Mouse (Mus musculus) limb, embryonic 14.5 days (tissue): ENCODE results near the gene Xcr1. TPM values are rescaled to one million over a fixed set of nuclear protein-coding genes. Genes with fewer than 3 reads are reported as not detected.
A peak's percentile ranks its signal among the peaks of the same experiment; 100 is the strongest.

Source experiments
- ATAC-seq: fragments of 200-750 bp; cut with Nextera tagmentation; 2 replicates; pipeline ENCODE4 v1.8.0; 2017; ENCODE audit warnings: low read depth, moderate number of reproducible peaks, moderate TSS enrichment; ENCODE audit not compliant: low FRiP score
- DNase-seq: peaks from one replicate; pipeline ENCODE4 v3.0.0-alpha.2; 2015; ENCODE audit warnings: low spot score
- H3K27ac ChIP-seq: fragments of 300-500 bp; sonication (generic); replicated peaks from 2 replicates; pipeline ENCODE4 v1.5.1; 2014; ENCODE audit warnings: low read depth, mild to moderate bottlenecking, low read length, moderate library complexity, mixed read lengths
- H3K27me3 ChIP-seq: fragments of 300-500 bp; sonication (generic); 2 replicates; pipeline ENCODE4 v1.6.1; 2014; ENCODE audit warnings: low read length, mixed read lengths; ENCODE audit not compliant: control insufficient read depth, insufficient read depth
- H3K36me3 ChIP-seq: fragments of 300-500 bp; sonication (generic); 2 replicates; pipeline ENCODE4 v1.6.1; 2014; ENCODE audit warnings: mild to moderate bottlenecking, low read length, moderate library complexity, mixed read lengths; ENCODE audit not compliant: control insufficient read depth, insufficient read depth
- H3K4me1 ChIP-seq: fragments of 300-500 bp; sonication (generic); 2 replicates; pipeline ENCODE4 v1.6.1; 2014; ENCODE audit warnings: antibody characterized with exemption, low read length, mixed read lengths; ENCODE audit not compliant: control insufficient read depth, insufficient read depth
- H3K4me2 ChIP-seq: fragments of 300-500 bp; sonication (generic); replicated peaks from 2 replicates; pipeline ENCODE4 v1.6.1; 2014; ENCODE audit warnings: low read depth, mild to moderate bottlenecking, low read length, moderate library complexity; ENCODE audit not compliant: severe bottlenecking
- H3K4me3 ChIP-seq: fragments of 300-500 bp; sonication (generic); replicated peaks from 2 replicates; pipeline ENCODE4 v1.5.1; 2014; ENCODE audit warnings: low read length
- H3K9ac ChIP-seq: fragments of 300-500 bp; sonication (generic); 2 replicates; pipeline ENCODE4 v1.6.1; 2014; ENCODE audit warnings: mild to moderate bottlenecking, low read depth, low read length, moderate library complexity; ENCODE audit not compliant: severe bottlenecking
- H3K9me3 ChIP-seq: fragments of 300-500 bp; sonication (generic); 2 replicates; pipeline ENCODE4 v1.6.1; 2016; ENCODE audit warnings: low read length; ENCODE audit not compliant: control insufficient read depth
- POLR2A ChIP-seq: fragments of 200-500 bp; IDR thresholded peaks from 2 replicates; pipeline ENCODE4 v1.8.0; 2012; ENCODE audit warnings: inconsistent platforms, mild to moderate bottlenecking, moderate library complexity, borderline replicate concordance; ENCODE audit not compliant: insufficient read depth, insufficient read length; ENCODE audit errors: extremely low read depth
- WGBS: fragments of 180-500 bp; shearing (Covaris S2); extraction: QIAGEN DNeasy Blood & Tissue Kit; methylation state at CpG from one replicate; pipeline ENCODE4 v1.1.7; 2014; 5-methylcytosine and 5-hydroxymethylcytosine counted together
- polyA plus RNA-seq, 2 experiments: library from polyadenylated mRNA; depleted of rRNA in 1 of 2; stranded (reverse) in 1 of 2; unstranded in 1 of 2; fragments of >200 nt; fragmentation: Nextera tagmentation in 1 of 2; extraction: Ambion mirVana in 1 of 2; gene quantifications; 2 replicates each; pipeline versions ENCODE4 v1.2.1 to v1.2.3; 2012 to 2014

Xcr1 gene
- polyA plus RNA-seq, 2 experiments: not detected

GRCm38 (mm10) chr9:123856836-123857235 is 5.0 kb downstream of the Xcr1 start:
- no peak overlapping the region for H3K27ac ChIP-seq
- no peaks in the 10 kb centered on the region for H3K36me3 ChIP-seq
- ATAC-seq (no peak), DNase-seq (no peak)
- no peaks in the 10 kb centered on the region for H3K9me3 ChIP-seq
- 83% methylated on average over 2 of the region's 2 CpGs for WGBS
- no peak for TF ChIP-seq POLR2A
- H3K4me3 ChIP-seq: no peak overlapping the region
- H3K4me2 ChIP-seq: no peak overlapping the region
- no peak overlapping the region for H3K9ac ChIP-seq
- H3K4me1 ChIP-seq: peaks cover 3% of the 10 kb centered on the region; the same call in 1 of the 2 replicates
- H3K27me3 ChIP-seq: no peaks in the 10 kb centered on the region

GRCm38 (mm10) chr9:123852449-123853390 is 9.1 kb downstream of the Xcr1 start:
- no peaks in the 10 kb centered on the region for H3K36me3 ChIP-seq
- H3K27ac ChIP-seq: no peak overlapping the region
- peak overlapping the region; percentile 40 for H3K4me3 ChIP-seq
- H3K4me1 ChIP-seq: peaks cover 5% of the 10 kb centered on the region; the same call in 1 of the 2 replicates
- H3K9me3 ChIP-seq: no peaks in the 10 kb centered on the region
- H3K9ac ChIP-seq: no peak overlapping the region
- no peaks in the 10 kb centered on the region for H3K27me3 ChIP-seq
- 61% methylated on average over 5 of the region's 5 CpGs for WGBS
- ATAC-seq (no peak), DNase-seq (no peak)
- H3K4me2 ChIP-seq: peak overlapping the region; percentile 57
- TF ChIP-seq POLR2A: no peak

GRCm38 (mm10) chr9:123851713-123852448 is 9.9 kb downstream of the Xcr1 start, which contains the start of gene Fyco1:
Gene Fyco1 (minus strand): TSS chr9:123851899.
- H3K27me3 ChIP-seq: no peaks in the 10 kb centered on the region
- 1% methylated on average over 46 of the region's 47 CpGs for WGBS
- no peaks in the 10 kb centered on the region for H3K9me3 ChIP-seq
- H3K9ac ChIP-seq: peak within 1 kb of the TSS; percentile 84
- H3K4me2 ChIP-seq: peak within 1 kb of the TSS; percentile 59
- TF ChIP-seq POLR2A: 0 out of 2 replicates have a peak, but pooled peaks have one; percentile 74
- ATAC-seq: peak; percentile 96
- H3K4me3 ChIP-seq: peak within 1 kb of the TSS; percentile 72
- DNase-seq: peak; percentile 98
- H3K36me3 ChIP-seq: no peaks in the 10 kb centered on the region
- H3K4me1 ChIP-seq: peaks cover 5% of the 10 kb centered on the region; the same call in 1 of the 2 replicates
- H3K27ac ChIP-seq: peak within 1 kb of the TSS; percentile 94

- H3K9ac ChIP-seq: peak overlapping the region; percentile 84
- no peaks in the 10 kb centered on the region for H3K27me3 ChIP-seq
- DNase-seq (peak; percentile 72), ATAC-seq (peak; percentile 74)
- under 1% methylated on average over 27 of the region's 27 CpGs for WGBS
- H3K4me2 ChIP-seq: peak overlapping the region; percentile 59
- H3K4me3 ChIP-seq: peak overlapping the region; percentile 72
- peak overlapping the region; percentile 94 for H3K27ac ChIP-seq
- H3K36me3 ChIP-seq: no peaks in the 10 kb centered on the region
- no peak for TF ChIP-seq POLR2A
- H3K9me3 ChIP-seq: no peaks in the 10 kb centered on the region
- peaks cover 5% of the 10 kb centered on the region; the same call in 1 of the 2 replicates for H3K4me1 ChIP-seq
These were observed 10.6 kb downstream of the Xcr1 start for GRCm38 (mm10) chr9:123851062-123851712.

GRCm38 (mm10) chr9:123850705-123851061 is 11.1 kb downstream of the Xcr1 start:
- Histone ChIP-seq H3K4me1 (peaks cover 5% of the 10 kb centered on the region; the same call in 1 of the 2 replicates), H3K27me3 (no peaks in the 10 kb centered on the region), H3K9me3 (no peaks in the 10 kb centered on the region), H3K9ac (peak overlapping the region; percentile 84), H3K4me2 (peak overlapping the region; percentile 59), H3K27ac (no peak overlapping the region), H3K4me3 (peak overlapping the region; percentile 72), H3K36me3 (no peaks in the 10 kb centered on the region)
- no peak for TF ChIP-seq POLR2A
- WGBS: 2% methylated on average over 2 of the region's 2 CpGs
- peak; percentile 23 for DNase-seq
- ATAC-seq: no peak
